Mouse (Mus musculus) cerebellum, adult 18-20 months (tissue): ENCODE measurements at regions not wholly inside any gene's neighbourhood (a gene's known extent, or its start where the extent isn't known, plus 50 kb on each side); places are given as distances from the start of the nearest gene placed in this dataset.

ENCODE experiments used
- DNase-seq, 2 experiments: peaks; one replicate each; pipeline ENCODE4 v3.0.0; 2021

DNA sequence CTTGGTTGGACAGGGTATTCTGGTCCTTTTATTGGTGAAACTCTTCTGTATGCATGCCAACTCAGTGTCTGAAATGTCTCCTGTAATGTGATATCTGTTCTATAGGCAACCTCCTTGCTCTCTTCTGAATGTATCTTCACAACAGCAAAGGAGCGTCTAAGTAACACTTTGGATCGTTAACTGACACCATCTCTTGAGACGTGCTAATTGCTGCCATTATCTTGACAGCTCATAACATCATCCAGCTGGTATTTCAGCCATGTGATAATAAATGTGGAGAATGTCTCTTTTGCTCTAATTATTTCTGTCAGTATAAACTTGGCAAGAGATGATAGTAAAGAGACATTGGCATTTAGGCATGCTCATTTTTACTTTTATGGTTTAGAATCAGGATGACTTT, 68.8 kb upstream of the Col8a1 start:
- no peak for DNase-seq

DNA sequence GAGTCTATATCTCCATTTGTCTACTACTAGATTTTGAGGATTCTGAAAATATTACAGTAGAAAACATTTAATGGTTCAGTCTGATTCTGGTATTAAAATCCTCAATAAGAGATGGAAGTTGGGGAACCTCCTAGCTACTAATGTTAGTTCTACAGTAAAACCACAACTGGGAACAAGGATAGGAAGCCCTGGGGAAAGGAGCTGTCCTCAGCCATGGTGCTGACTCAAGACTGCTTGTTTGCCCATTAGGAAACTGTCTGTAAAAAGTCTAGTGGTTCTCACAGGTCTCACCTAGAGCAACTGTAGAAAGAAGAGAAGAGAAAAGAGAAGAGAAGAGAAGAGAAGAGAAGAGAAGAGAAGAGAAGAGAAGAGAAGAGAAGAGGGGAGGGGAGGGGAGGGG, 90.9 kb upstream of the Col8a1 start:
- DNase-seq = no peak

DNA sequence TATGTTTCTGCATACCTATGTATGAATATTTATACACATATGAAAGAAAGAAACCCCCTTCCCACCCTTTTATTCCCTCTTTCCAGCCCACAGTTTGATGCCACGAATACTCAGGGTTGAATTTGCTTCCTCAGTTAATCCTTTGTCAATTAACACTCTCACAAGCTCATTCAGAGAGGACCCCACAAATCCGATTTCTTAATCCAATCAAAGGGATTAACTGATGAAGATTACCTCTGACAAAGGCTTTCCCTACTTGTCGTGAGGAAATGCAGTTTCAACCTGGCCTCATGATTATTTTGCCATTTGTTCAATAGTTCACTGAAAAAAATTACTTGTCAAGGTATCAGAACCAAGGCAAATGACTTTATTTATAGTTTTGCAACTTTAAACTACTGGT, 91.8 kb upstream of the Col8a1 start:
- DNase-seq = no peak

GRCm38 (mm10) chr16:57851854-57852253, 97.3 kb upstream of the Col8a1 start:
- DNase-seq = no peak

GRCm38 (mm10) chr16:57852838-57853460, 98.4 kb upstream of the Col8a1 start:
- no peak for DNase-seq

DNA sequence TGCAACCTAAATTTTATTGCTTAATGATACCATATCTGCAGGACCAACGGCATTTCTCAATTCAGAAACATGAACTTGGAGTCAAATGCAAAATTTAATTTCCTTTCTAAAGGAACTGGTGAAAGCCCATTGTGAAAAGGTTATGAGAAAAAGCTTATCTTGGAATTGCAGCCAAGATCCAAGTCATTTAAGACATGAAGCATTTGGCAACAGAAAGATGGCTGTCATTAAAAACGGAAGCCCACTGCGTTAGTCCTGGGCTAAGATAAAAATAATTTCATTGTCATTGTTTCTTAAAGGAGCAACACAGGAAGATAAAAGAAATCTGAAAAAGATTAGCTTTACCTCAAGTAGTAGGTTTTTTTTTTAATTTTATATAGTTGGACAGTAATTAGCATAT, 99.2 kb upstream of the Col8a1 start:
- DNase-seq = no peak

- no peak for DNase-seq
Observed at GRCm38 (mm10) chr16:57857071-57857470, 102.5 kb upstream of the Col8a1 start.

GRCm38 (mm10) chr16:57858151-57858764, 103.7 kb upstream of the Col8a1 start:
- DNase-seq = no peak

- DNase-seq = no peak
Observed at GRCm38 (mm10) chr16:57858765-57859201, 104.2 kb upstream of the Col8a1 start.

GRCm38 (mm10) chr16:57863206-57863860, 108.8 kb upstream of the Col8a1 start:
- DNase-seq = no peak

- DNase-seq = no peak
Observed at GRCm38 (mm10) chr16:57876857-57877256, 122.3 kb upstream of the Col8a1 start.

DNA sequence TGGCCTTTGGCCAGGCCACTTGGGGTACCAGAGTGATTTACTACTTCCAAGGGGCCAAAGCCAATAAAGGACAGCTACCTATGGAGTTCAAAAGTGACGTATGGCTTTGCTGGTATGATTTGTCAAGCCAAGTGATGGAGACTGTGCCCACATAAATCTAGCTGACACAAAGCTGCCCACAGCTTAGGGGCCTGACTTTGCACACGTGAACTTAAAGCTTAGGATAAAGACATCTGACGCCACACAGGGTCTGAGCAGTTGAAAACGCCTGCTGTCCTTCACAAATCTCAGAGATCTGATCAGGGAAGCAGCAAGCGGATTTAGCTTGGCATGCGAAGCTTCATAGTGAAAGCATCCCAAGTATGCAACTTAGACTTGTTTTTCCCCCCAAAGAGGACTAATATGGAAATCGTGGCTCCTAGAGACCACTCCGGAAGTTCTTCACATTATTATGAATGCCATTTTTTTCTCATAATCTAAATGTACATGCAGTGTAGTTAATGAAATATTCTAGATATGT, 127.1 kb upstream of the Col8a1 start:
- no peak for DNase-seq

- no peak for DNase-seq
Observed at GRCm38 (mm10) chr16:57888138-57888537, 133.6 kb upstream of the Col8a1 start.

DNA sequence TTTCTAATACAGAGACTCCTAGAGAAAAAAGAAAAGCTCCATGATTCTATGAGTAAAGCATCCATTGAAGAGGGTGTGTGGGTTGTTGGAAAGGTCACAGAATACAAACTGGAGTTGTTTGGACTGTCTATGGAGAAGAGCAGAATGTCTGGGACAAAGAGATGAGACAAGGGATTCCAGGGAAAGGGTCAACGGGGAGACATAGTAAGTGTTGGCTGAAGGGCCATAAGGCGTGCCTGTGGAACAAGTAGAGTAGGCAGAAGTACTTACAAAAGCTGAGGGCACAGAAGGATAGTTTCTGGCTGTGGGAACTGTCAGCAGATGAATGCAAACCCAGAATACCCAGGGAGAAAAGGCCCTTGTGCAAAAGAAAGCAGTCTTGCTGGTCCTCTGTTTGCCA, 134.0 kb upstream of the Col8a1 start:
- DNase-seq = no peak

DNA sequence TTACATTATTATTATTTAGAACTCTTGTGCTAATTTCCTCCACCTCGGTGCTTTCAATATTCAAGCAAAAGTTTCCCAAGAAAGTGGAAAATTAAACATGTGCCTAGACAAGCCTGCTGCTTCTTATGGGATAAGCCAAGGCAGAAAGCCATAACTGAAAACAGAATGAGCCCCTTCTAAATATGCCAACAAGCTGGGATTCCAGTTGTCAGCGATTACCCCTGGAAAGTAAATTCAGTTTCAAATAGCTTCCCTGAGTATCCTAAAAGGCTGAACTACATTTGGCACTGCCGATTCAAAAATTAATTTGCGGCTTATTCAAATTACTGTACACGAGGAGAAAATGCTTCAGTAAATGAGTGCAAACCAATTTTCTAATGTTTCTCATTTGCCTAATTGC, 135.6 kb upstream of the Col8a1 start:
- no peak for DNase-seq

- DNase-seq = no peak
Observed at GRCm38 (mm10) chr16:57893111-57893510, 138.6 kb upstream of the Col8a1 start.

DNA sequence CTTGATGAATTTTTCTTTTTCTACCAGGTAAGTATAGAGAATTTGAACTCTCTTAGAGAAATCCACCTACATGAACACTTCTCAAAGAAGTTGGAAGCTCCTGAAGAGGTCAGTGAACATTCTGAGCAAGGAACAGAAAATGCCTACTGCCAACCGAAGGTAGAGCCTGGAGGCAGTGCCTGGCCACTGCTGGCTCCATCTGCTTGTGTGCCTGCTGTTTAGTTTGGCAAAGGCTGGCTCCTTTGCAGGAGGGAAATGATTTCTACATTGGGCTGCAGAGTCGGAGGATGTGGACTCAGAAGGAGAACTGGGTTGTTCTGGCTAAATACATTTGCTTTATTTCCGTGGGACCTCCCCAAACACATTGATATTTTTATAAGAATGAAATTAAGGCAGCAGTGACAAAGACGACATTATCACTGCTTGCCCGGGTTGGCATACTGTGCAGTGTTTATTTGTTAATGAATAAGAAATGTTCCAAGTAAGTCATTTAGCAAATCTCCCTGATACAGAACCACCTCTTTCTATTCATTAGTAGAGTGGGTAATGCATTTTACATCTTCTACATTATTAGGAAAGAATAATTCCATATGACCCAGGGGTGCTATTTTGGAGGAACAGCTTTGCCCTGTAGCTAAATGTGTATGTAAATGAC, 139.3 kb upstream of the Col8a1 start:
- peak; percentile 13 to 16 for DNase-seq

GRCm38 (mm10) chr16:57901006-57901405, 146.5 kb upstream of the Col8a1 start:
- DNase-seq = no peak

- DNase-seq = no peak
Observed at GRCm38 (mm10) chr16:57902498-57902897, 148.0 kb upstream of the Col8a1 start.

- no peak for DNase-seq
Observed at GRCm38 (mm10) chr16:57912001-57912400, 157.5 kb upstream of the Col8a1 start.

- DNase-seq = no peak
Observed at GRCm38 (mm10) chr16:57914506-57914905, 160.0 kb upstream of the Col8a1 start.

DNA sequence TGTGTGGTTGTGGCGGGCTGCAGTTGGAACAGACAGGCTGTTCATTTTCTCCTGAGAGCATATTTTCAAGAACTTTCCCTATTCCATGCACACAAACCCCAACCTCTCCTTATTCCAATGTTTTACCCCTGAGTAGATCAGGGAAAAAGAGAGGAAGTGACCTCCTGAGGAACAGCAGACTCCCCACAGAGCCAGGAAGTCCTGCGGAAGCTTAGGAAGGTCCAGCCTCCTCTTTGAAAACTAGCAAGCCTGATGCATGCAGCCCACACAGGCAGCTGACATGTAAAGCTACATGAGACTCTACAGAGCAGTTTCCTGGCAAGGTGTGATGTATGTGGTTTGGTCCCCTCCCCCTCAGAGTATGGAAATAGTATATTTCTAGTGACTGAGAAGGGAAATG, 160.9 kb upstream of the Col8a1 start:
- no peak for DNase-seq

GRCm38 (mm10) chr16:57923447-57924129, 169.1 kb upstream of the Col8a1 start:
- no peak for DNase-seq
